Mouse (Mus musculus) small intestine, adult 2 months (tissue): ENCODE results near the gene Stab2.

Experiments used
- CTCF ChIP-seq: fragments of 200-500 bp; IDR thresholded peaks from 2 replicates; pipeline ENCODE4 v1.5.1; 2012; ENCODE audit warnings: low read depth, mild to moderate bottlenecking, control low read depth, inconsistent platforms, low read length, moderate library complexity, mixed read lengths; ENCODE audit not compliant: insufficient replicate concordance, insufficient read length; ENCODE audit errors: extremely low read depth
- POLR2A ChIP-seq: fragments of 200-500 bp; IDR thresholded peaks from 2 replicates; pipeline ENCODE4 v1.6.1; 2012; ENCODE audit warnings: low read depth, mild to moderate bottlenecking, control low read depth, inconsistent platforms, low read length, moderate library complexity

DNA sequence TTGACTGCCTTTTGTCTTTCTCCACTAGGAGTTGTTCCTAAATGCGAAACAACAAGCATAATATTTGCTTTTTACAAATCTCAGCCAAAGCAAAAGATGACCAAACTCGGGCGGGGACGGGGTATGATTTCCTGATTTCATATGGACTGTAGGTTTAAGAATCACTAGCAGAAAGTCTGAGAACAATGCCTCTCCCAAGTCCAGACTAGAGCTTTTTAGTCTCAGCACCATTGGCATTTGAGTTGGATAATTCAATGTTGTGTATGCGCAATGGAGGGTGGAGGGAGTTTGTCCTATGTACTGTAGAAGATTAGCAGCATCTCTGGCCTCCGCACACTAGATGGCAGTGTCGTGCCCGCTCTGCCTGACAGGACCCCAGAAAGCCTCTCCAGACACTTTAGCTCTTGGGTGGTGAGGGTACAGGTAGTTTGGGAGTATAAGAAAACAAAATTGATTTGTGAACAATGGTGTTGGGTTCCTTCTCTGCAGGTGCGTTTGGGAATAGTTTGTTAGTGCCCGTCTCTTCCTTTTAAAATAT lies 39.2 kb upstream of the Stab2 start:
- TF ChIP-seq CTCF, result no peak
- no peak for TF ChIP-seq POLR2A
